Mouse (Mus musculus): ENCODE results near the gene Tmod4. TPM values are rescaled to one million over a fixed set of nuclear protein-coding genes. Genes with fewer than 3 reads are reported as not detected.
"Not testable (repeated sequence)": the region's sequence is repeated elsewhere in the genome, so short reads cannot be mapped to it uniquely, and the experiment has no call there.

Gene Tmod4
- polyA plus RNA-seq (2015; fragmentation: Nextera tagmentation; extraction: Ambion mirVana) = 1.3 and 2.1 TPM in 2 replicates

DNA sequence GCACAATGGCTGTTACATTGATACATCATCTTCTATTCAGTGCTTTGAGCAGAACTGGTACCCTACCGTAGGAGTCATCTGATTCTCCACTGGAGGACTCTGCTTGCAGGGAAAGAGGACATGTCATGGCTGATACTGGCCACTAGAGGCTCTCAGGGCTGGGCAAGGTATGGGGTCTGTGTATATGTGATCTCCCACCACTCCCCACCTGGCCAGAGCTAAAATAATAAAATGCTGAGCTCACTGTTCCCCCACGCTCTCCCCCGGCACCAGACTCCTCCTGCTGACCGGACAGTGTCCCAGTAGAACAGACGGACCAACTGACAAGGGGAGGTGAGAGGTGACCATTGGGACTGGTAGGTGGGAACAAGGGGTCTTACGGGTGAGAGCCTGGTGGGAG lies at the start of gene Tmod4:
TSS of gene Tmod4 (plus strand) at position 231 of the 400 bp plus-strand sequence.
- 44% methylated on average over 6 of the region's 6 CpGs for WGBS
- peak; percentile 45; the same call in 1 of the 2 replicates for ATAC-seq (ENCODE audit: borderline replicate concordance, extremely low read depth, low FRiP score, low TSS enrichment)
- no peaks in the 10 kb centered on the region for H3K9me3 ChIP-seq
- H3K9ac ChIP-seq = no peak within 1 kb of the TSS
- H3K36me3 ChIP-seq = peaks cover 40% of the 10 kb centered on the region
- H3K4me2 ChIP-seq = no peak within 1 kb of the TSS
- H3K4me1 ChIP-seq = peaks cover 19% of the 10 kb centered on the region
- H3K4me3 ChIP-seq = no peak within 1 kb of the TSS
- peak within 1 kb of the TSS; percentile 54 for H3K27ac ChIP-seq
- H3K27me3 ChIP-seq = no peaks in the 10 kb centered on the region

DNA sequence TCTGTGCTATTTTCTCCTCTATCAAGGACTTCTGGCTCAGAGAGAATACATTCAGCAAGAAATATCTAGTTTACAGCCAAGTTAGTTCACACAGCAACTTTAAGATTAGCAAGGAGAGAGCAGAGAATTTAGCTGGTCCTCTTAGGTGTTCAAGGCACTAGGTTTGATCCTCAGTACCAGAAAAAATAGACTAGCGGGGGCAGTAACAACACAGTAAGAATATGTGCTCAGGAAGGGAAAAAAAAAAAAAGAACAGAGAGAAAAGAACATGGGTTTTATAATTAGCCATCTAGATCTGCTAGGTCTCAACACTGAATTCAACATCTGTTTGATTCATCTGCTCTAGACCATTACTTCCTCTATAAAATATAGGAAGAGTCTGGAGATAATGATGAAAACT lies 36.2 kb upstream of the Tmod4 start:
- no peak overlapping the region for H3K4me2 ChIP-seq

DNA sequence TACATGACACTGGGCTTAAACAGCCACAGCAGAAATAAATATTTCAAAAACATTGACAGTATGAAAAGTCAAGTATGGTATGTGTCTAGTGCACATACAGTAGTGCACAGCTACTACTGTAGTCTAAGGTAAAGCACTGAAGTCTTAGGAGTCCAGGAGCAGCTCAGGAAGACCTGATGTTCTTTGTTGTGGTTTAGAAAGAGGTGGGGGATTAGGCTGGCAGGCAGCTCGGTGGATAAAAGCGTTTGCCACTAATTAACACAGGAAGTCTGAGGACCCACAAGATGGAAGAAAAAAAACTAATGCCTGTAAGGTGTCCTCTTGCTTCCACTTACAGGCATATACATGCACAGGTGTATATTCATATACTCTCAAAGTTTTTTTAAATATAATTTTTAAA lies 23.4 kb upstream of the Tmod4 start:
- H3K36me3 ChIP-seq = peaks cover 13% of the 10 kb centered on the region; the same call in 1 of the 2 replicates
- H3K4me2 ChIP-seq = no peak overlapping the region
- no peaks in the 10 kb centered on the region for H3K9me3 ChIP-seq
- H3K9ac ChIP-seq = no peak overlapping the region
- no peak overlapping the region for H3K27ac ChIP-seq
- H3K27me3 ChIP-seq = no peaks in the 10 kb centered on the region
- H3K4me3 ChIP-seq = no peak overlapping the region
- ATAC-seq (ENCODE audit: borderline replicate concordance, extremely low read depth, low FRiP score, low TSS enrichment) = no peak
- 24% methylated on average over 2 of the region's 2 CpGs for WGBS
- peaks cover 9% of the 10 kb centered on the region for H3K4me1 ChIP-seq

More for the DNA sequence above, 36.2 kb upstream of the Tmod4 start:
- H3K9me3 ChIP-seq = no peaks in the 10 kb centered on the region
- ATAC-seq (ENCODE audit: borderline replicate concordance, extremely low read depth, low FRiP score, low TSS enrichment) = no peak
- H3K27me3 ChIP-seq = no peaks in the 10 kb centered on the region
- 93% methylated on average over 1 of the region's 1 CpGs for WGBS
- H3K27ac ChIP-seq = no peak overlapping the region
- H3K4me3 ChIP-seq = no peak overlapping the region
- H3K4me1 ChIP-seq = no peaks in the 10 kb centered on the region
- peaks cover 7% of the 10 kb centered on the region; the same call in 1 of the 2 replicates for H3K36me3 ChIP-seq
- H3K9ac ChIP-seq = no peak overlapping the region

DNA sequence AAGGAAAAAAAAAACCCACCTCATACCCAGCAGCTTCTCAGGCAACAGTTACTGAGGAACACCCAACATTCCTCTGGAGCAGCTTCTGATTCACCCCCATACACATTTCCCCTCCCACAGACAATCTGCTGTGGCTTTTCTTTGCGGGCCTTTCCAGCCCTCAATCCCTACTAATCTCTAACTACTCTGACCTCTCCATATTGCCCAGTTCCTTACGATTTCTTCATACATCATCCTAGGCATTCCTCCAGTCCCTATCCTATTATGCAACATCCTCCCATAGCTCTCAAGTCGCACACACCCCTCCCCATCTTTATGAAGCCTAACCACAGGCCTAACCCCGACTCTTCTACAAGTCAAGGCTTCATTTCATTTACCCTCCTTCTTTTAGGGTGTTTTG lies 19.2 kb upstream of the Tmod4 start:
- H3K4me1 ChIP-seq = peaks cover 9% of the 10 kb centered on the region
- peak overlapping the region; percentile 93 for H3K9ac ChIP-seq
- H3K27me3 ChIP-seq = no peaks in the 10 kb centered on the region
- H3K36me3 ChIP-seq = 0 out of 2 replicates have a peak, but pooled peaks cover 5% of the 10 kb centered on the region
- H3K4me2 ChIP-seq = peak overlapping the region; percentile 73
- H3K9me3 ChIP-seq = no peaks in the 10 kb centered on the region
- H3K4me3 ChIP-seq = peak overlapping the region; percentile 89
- 0 out of 2 replicates have a peak overlapping the region, but pooled peaks have one; percentile 82 for H3K27ac ChIP-seq
- WGBS = 30% methylated on average over 4 of the region's 4 CpGs
- no peak for ATAC-seq (ENCODE audit: borderline replicate concordance, extremely low read depth, low FRiP score, low TSS enrichment)

DNA sequence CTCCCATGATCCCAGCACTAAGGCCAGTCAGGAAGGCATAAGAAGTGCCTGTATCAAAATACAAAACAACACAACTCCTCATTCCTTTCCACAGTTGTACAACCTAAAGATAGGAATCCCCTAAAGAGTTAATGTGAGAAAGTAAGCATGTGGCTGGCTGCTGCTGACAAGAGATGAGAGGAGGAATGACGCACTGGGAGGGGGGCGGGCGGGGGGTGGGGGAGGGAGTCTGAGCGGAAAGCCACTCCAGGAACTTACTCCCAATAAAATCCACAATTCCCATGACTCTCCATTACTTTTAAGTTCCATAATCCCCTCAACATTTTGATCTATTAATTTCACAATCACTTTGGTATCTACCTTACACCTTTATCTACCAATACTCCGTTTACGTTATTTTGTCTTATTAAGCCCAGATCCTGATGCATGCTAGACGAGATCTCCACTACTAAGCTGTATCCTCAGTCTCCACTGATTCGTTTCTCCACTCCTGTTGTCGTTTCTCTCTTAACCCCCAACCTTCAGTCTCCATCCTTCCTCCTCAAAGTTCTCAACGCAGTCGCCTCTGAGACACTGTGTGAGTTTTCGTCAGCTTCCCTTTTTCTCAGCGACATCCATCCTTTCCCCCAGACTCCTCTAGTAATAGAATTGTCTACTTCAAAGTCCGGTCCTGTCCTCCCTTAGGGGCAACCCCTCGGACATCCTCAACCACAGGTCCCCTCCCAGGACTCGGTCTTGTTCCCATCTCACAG lies 18.5 kb upstream of the Tmod4 start:
- no peak for ATAC-seq (ENCODE audit: borderline replicate concordance, extremely low read depth, low FRiP score, low TSS enrichment)
- under 1% methylated on average over 16 of the region's 16 CpGs for WGBS
- H3K36me3 ChIP-seq = 0 out of 2 replicates have a peak, but pooled peaks cover 5% of the 10 kb centered on the region

DNA sequence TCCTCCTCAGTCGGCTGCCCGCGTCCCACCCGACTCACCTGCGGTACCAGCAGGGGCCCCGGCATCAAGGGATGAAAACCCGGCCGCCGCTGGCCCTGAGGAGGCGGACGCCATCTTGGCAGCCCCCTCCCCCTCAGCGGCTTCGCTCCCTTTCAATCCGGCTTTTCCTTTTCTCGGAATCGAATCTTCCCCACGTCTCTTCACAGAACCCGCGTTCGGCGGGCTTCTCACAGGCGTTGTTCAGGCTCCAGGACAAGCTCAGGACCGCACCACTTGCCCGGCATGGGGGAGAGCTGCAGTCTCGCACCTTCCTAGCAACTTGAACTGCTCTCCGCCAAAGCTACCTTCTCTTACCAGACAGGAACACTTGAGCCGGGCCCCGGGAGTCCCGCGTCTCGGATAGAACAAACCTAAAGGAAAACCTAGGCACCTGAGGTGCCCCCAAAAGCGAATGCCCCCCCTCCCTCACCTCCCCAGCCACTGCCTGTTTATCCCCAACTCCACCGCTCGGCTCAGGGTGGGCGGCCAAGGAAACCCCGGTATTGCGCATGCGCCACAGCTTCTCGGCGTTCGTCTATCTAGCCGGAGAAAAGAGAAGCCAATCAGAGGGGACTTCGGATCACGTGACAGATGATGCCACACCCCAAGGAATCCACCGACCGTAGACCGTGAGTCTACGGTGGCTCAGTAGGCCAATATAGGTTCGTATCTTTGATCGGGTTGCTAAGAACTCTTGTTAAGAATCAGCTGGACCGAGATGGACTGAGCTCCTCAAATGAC lies 17.7 kb upstream of the Tmod4 start, which contains the start of gene Pip5k1a:
TSS of gene Pip5k1a (minus strand) at position 593 of the 780 bp plus-strand sequence.
- Histone ChIP-seq H3K36me3 (0 out of 2 replicates have a peak, but pooled peaks cover 3% of the 10 kb centered on the region), H3K9me3 (no peaks in the 10 kb centered on the region), H3K4me1 (peaks cover 9% of the 10 kb centered on the region), H3K4me3 (peak within 1 kb of the TSS; percentile 89), H3K4me2 (peak within 1 kb of the TSS; percentile 73), H3K9ac (peak within 1 kb of the TSS; percentile 93), H3K27me3 (no peaks in the 10 kb centered on the region), H3K27ac (peak within 1 kb of the TSS; percentile 82)
- peak; percentile 87 for ATAC-seq (ENCODE audit: borderline replicate concordance, extremely low read depth, low FRiP score, low TSS enrichment)
- WGBS = under 1% methylated on average over 51 of the region's 51 CpGs

More for the DNA sequence above, 18.5 kb upstream of the Tmod4 start:
- H3K9me3 ChIP-seq = no peaks in the 10 kb centered on the region
- H3K27me3 ChIP-seq = no peaks in the 10 kb centered on the region
- peak overlapping the region; percentile 73 for H3K4me2 ChIP-seq
- peak overlapping the region; percentile 93 for H3K9ac ChIP-seq
- peak overlapping the region; percentile 89 for H3K4me3 ChIP-seq
- peaks cover 9% of the 10 kb centered on the region for H3K4me1 ChIP-seq
- H3K27ac ChIP-seq = peak overlapping the region; percentile 82

DNA sequence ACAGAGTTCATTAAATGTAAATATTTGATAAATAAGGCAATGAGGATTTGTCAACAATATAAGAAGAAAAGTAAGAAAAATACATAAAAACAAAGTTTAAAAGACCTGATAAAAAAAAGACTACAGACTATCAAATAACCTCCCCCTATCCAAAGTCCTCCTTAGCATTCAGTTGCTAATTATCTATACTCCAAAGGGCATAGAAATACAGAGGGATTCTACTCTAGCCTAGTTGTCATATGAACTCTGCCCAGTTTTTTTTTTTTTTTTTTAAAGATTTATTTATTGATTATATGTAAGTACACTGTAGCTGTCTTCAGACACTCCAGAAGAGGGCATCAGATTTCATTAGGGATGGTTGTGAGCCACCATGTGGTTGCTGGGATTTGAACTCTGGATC lies 17.0 kb upstream of the Tmod4 start:
- Histone ChIP-seq H3K4me2 (peak overlapping the region; percentile 69), H3K4me3 (peak overlapping the region; percentile 89), H3K4me1 (peaks cover 14% of the 10 kb centered on the region)
- H3K9me3 ChIP-seq; H3K9ac ChIP-seq; H3K36me3 ChIP-seq; H3K27ac ChIP-seq; H3K27me3 ChIP-seq; ATAC-seq (ENCODE audit: borderline replicate concordance, extremely low read depth, low FRiP score, low TSS enrichment): not testable (repeated sequence)

DNA sequence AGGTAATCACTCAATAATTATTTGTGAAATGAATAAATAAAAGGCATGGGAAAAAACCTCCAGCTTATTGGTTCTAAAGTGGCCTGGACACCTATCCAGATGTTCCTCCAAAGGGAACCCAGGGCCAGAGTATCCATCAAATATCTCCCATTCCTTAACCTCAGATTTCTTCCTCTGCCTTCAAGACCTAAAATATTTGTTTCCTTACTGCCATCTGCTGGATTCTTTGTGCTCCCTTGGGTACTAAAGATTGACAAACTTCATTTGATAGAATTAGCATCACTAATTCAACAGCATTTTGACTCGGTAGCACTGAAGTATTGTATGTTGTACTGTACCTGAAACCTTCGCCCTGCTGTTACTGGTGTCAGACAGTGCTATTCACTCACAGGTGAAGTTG lies 16.4 kb upstream of the Tmod4 start:
- Histone ChIP-seq H3K27me3 (no peaks in the 10 kb centered on the region), H3K36me3 (0 out of 2 replicates have a peak, but pooled peaks cover 2% of the 10 kb centered on the region), H3K9ac (no peak overlapping the region), H3K27ac (no peak overlapping the region), H3K4me1 (peaks cover 20% of the 10 kb centered on the region), H3K4me3 (no peak overlapping the region), H3K4me2 (no peak overlapping the region), H3K9me3 (no peaks in the 10 kb centered on the region)
- WGBS = 69% methylated on average over 2 of the region's 2 CpGs
- no peak for ATAC-seq (ENCODE audit: borderline replicate concordance, extremely low read depth, low FRiP score, low TSS enrichment)

DNA sequence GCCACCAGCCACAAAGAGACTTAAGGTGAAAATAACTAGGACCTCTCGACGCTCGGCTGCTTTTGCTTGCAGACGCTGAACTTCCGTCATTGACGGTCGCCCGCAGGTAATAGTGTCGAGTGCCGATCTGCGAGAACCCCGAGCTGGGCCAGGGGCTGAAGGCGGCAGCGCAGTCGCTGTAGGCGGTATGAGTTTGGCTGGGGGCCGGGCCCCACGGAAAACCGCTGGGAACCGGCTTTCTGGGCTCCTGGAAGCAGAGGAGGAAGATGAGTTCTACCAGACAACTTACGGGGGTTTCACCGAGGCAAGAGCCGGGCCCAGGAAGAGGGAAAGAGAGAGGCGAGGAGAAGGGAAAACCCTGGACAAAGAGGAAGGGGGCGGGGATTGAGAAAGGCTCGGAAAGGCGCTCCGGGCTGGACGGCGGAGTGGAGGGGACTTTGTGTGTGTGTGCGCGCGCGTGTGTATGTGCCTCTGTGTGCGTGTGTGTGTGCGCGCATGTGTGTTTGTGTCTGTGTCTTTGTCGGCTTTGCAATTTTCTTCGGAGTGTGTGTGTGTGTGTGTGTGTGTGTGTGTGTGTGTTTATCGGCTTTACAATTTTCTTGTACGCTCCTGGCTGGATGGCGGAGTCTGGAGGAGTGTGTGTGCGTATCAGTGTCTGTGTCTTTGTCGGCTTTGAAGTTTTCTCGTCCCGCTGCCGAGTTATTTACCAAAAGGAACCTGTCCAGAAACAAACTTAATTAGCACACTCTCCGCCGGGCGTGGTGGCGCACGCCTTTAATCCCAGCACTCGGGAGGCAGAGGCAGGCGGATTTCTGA lies 13.2 kb upstream of the Tmod4 start, which contains the start of gene Vps72:
TSS of gene Vps72 (plus strand) at position 112 of the 816 bp plus-strand sequence.
- Histone ChIP-seq H3K4me1 (peaks cover 11% of the 10 kb centered on the region), H3K9ac (peak within 1 kb of the TSS; percentile 89), H3K9me3 (no peaks in the 10 kb centered on the region), H3K36me3 (peaks cover 8% of the 10 kb centered on the region; the same call in 1 of the 2 replicates), H3K27ac (peak within 1 kb of the TSS; percentile 98), H3K27me3 (no peaks in the 10 kb centered on the region), H3K4me3 (peak within 1 kb of the TSS; percentile 88), H3K4me2 (peak within 1 kb of the TSS; percentile 55)
- ATAC-seq (ENCODE audit: borderline replicate concordance, extremely low read depth, low FRiP score, low TSS enrichment) = peak; percentile 71; the same call in 1 of the 2 replicates
- WGBS = under 1% methylated on average over 54 of the region's 54 CpGs

DNA sequence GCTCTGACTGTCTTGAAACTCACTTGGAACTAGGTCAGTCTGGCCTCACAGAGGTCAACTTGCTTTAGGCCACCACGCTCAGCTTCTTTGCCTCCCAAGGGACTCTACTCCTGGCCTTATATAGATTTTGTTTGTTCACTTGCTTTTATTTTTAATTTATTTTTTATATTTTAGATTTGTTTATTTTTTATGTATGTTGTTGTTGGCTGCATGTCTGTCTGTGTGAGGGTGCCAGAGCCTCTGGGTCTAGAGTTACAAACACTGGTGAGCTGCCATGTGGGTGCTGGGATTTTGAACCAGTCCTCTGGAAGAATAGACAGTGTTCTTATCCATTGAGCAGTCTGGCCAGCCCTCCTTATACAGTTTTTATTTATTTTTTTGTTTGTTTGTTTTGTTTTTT lies 11.5 kb upstream of the Tmod4 start:
- H3K4me3 ChIP-seq = no peak overlapping the region
- peak overlapping the region; percentile 55; the same call in 1 of the 2 replicates for H3K4me2 ChIP-seq

DNA sequence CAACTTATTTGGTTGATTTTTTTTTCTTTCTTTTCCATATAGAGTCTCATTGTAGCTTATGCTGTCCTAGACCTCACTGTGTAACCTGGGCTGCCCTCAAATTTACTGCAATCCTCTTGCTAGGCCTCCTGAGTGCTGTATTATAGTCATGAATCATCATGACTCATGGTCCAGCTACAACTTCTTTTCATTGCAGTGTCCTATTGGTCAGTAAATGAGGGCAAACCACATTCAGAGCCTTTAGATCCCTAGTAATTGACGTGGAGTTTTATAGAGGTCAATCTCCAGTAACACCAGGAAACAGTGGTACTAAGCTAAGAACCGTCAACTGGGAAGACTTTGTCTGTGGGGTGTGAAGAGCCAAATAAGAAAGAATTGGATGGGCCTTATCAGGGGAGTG lies 6.5 kb upstream of the Tmod4 start:
- Histone ChIP-seq H3K27me3 (no peaks in the 10 kb centered on the region), H3K27ac (no peak overlapping the region), H3K9ac (no peak overlapping the region), H3K36me3 (peaks cover 57% of the 10 kb centered on the region), H3K4me2 (no peak overlapping the region), H3K4me3 (no peak overlapping the region), H3K9me3 (no peaks in the 10 kb centered on the region), H3K4me1 (peaks cover 5% of the 10 kb centered on the region)
- 91% methylated on average over 2 of the region's 2 CpGs for WGBS
- no peak for ATAC-seq (ENCODE audit: borderline replicate concordance, extremely low read depth, low FRiP score, low TSS enrichment)

More for the DNA sequence above, 11.5 kb upstream of the Tmod4 start:
- Histone ChIP-seq H3K36me3 (peaks cover 12% of the 10 kb centered on the region), H3K27ac (no peak overlapping the region), H3K9me3 (no peaks in the 10 kb centered on the region), H3K27me3 (no peaks in the 10 kb centered on the region), H3K4me1 (peaks cover 11% of the 10 kb centered on the region), H3K9ac (no peak overlapping the region)
- 84% methylated on average over 1 of the region's 1 CpGs for WGBS
- ATAC-seq (ENCODE audit: borderline replicate concordance, extremely low read depth, low FRiP score, low TSS enrichment) = no peak

Data from lung, embryonic 15.5 days (tissue).